Comparison of ENCODE assay signal across 12 mouse cellular contexts in genomic region chr2:49774180-49774579, GRCm38 (mm10). TPM values are rescaled to one million over a fixed set of nuclear protein-coding genes. Genes with fewer than 3 reads are reported as not detected.
"Had no signal": no experiment of that assay in that cellular context is flagged by ENCODE, and none has a peak within 500 bp of the region (broad histone marks: within the 10 kb centered on the region; RNA-seq: fewer than 3 reads in every experiment).

No protein-coding gene starts in this region.

- H3K4me2 ChIP-seq: intestine, embryonic 15.5 days; limb, embryonic 13.5 days; midbrain, embryonic 11.5 days; midbrain, embryonic 15.5 days; neural tube, embryonic 12.5 days had no signal

- H3K27me3 ChIP-seq: intestine, embryonic 15.5 days; limb, embryonic 13.5 days; midbrain, embryonic 15.5 days; neural tube, embryonic 12.5 days had no signal

- H3K9ac ChIP-seq: intestine, embryonic 15.5 days; limb, embryonic 13.5 days; midbrain, embryonic 15.5 days; neural tube, embryonic 12.5 days had no signal

- H3K9me3 ChIP-seq: intestine, embryonic 15.5 days; limb, embryonic 13.5 days; midbrain, embryonic 15.5 days; neural tube, embryonic 12.5 days had no signal

- DNase-seq: kidney, adult 18-20 months; kidney, postnatal 25 days; layer of hippocampus, postnatal 36 days; left cerebral cortex, postnatal 4 days; lung, adult 18-20 months; right cerebral cortex, postnatal 14 days had no signal

- H3K27ac ChIP-seq: intestine, embryonic 15.5 days; limb, embryonic 13.5 days; midbrain, embryonic 15.5 days; neural tube, embryonic 12.5 days had no signal

- ATAC-seq: intestine, embryonic 15.5 days; midbrain, embryonic 15.5 days had no signal

- H3K4me3 ChIP-seq: intestine, embryonic 15.5 days; limb, embryonic 13.5 days; midbrain, embryonic 15.5 days; neural tube, embryonic 12.5 days had no signal

- H3K36me3 ChIP-seq: intestine, embryonic 15.5 days had no signal

RNA-seq across cellular contexts. Expression of gene Lypd6b, which starts 13.3 kb away (rescaled TPM):
- total RNA-seq: monocyte, adult 5-6 weeks had no signal
